Mouse (Mus musculus) MEL (cell line): ENCODE measurements around the gene Rnf167.

Experiments used
- CTCF ChIP-seq, 3 experiments: IDR thresholded peaks in 2 of 3; conservative IDR thresholded peaks in 1 of 3; 2 replicates each; pipeline ENCODE4 v1.5.1; 2011 to 2012; ENCODE audit warnings: low read length in 3 of 3, low read depth in 2 of 3, mild to moderate bottlenecking in 2 of 3, improper control_type of control experiment in 1 of 3, inconsistent platforms in 1 of 3, mixed read lengths in 1 of 3, moderate library complexity in 1 of 3; ENCODE audit not compliant: control insufficient read depth in 1 of 3, insufficient read depth in 1 of 3, poor library complexity in 1 of 3, severe bottlenecking in 1 of 3
- MAX ChIP-seq: IDR thresholded peaks from 2 replicates; pipeline ENCODE4 v1.6.1; 2011; ENCODE audit warnings: low read length, improper control_type of control experiment
- NRF1 ChIP-seq: IDR thresholded peaks from 2 replicates; pipeline ENCODE4 v1.6.1; 2014; ENCODE audit warnings: low read depth, mild to moderate bottlenecking, inconsistent platforms, low read length, improper control_type of control experiment, moderate library complexity; ENCODE audit not compliant: poor library complexity, insufficient read depth, severe bottlenecking
- POLR2AphosphoS2 ChIP-seq: IDR thresholded peaks from 2 replicates; pipeline ENCODE4 v1.6.1; 2011; ENCODE audit warnings: low read length, improper control_type of control experiment
- ZNF384 ChIP-seq: IDR thresholded peaks from 2 replicates; pipeline ENCODE4 v1.6.1; 2012; ENCODE audit warnings: low read depth, mild to moderate bottlenecking, inconsistent platforms, low read length, improper control_type of control experiment

DNA sequence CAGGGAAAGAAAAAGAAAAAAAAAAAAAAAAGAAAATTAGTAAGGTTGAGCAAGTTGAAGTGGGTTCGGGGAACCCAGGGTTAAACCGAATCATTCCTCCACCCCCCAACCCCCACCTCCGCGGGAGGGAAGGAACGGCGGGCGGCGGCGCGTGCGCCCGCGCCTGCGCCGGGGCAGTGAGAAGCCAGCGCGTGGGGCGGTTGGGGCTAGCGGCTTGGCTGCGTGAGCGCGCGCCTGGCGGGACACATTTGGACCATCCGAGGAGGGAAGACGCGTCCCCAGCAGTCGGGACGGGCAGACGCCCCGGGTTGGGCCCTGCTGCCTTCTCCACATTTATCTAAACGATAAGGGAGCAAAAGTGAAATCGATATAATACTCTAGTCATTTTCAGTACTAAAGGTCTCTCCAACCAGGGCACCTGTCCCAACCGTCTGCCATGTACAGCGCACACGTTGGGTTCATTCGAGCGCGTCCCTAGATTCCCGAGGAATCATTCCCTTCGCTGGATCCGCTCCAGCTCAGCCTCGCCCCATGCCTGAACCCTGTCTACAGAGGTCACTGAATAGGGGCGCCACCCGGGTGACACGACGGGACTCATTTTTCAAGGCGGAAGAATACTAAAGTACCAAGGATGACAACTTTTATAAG is 8.0 kb downstream of the Rnf167 start:
- TF ChIP-seq ZNF384 (no peak), MAX (peak; percentile 79), CTCF (IDR thresholded peaks at IDR 0.05 in 2 of 3, conservative IDR thresholded peaks at IDR 0.05 in 1 of 3; ENCODE audit: control insufficient read depth in 1 of 3, insufficient read depth in 1 of 3, low read depth in 2 of 3, low read length in 3 of 3, poor library complexity in 1 of 3, severe bottlenecking in 1 of 3) (no peak), NRF1 (peak; percentile 92), POLR2AphosphoS2 (peak; percentile 66; the same call in 1 of the 2 replicates)
